Mouse (Mus musculus): ENCODE data around the gene Cdhr2.

Gene Cdhr2

DNA sequence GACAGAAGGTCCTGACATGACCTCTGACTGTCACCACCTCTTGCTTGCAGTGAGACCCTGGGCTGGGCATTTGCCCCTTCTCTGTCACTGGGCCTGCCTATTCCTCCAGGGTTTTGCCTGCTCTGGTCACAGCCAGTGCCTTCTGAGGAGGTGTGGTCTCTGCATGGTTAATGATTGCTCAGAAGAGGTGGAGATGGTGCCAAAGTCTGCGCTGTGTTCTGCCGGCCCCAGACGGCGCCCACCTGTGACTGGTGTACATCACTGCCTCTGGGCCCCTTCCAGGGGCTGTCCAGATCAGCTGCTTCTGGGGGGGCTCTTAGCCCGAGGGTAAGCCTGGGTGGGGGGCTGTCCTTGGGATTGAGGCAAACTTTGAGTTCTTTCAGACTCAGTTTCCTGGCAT lies at the start of gene Cdhr2:
TSS of gene Cdhr2 (plus strand) at position 219 of the 400 bp plus-strand sequence.
- no peak for DNase-seq (ENCODE audit: low read depth, low spot score)

DNA sequence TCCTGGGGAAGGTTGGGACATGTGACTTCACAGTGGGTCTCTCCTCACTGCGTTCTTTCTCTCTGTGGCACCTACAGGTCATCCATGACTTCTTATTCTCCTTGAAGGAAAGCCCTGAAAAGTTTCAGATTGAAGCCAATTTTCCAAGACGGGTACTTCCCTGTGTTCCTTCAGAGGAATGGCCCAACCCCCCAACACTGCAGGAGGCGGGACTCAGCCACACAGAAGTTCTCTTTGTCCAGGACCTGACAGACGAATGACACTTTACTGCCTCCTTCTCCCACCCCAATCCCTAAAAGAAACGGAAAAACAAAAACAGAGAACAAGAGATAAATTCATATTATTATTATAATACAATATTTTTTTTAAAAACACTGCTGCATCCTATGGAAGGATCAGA lies 40.4 kb upstream of the Cdhr2 start:
- DNase-seq (ENCODE audit: low read depth, low spot score), result no peak

DNA sequence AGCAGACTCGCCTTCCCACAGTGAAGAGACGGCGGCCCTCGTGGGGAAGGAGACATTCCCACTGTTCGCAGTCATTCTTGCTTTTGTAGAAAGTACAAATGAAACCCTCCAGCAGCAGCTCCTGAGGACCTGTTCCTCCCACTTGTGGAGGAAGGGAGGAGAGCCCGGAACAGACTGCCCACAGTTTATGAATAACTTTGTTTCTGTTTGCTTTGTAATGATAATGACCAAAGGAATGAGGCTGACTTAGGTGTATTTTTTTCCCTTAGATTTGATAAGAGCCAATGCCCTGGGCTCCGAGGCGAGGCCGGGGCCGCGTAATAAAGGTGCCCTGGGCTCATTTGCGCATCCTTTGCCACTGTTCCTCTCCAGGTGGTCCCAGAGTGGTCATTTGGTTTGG lies 39.9 kb upstream of the Cdhr2 start:
- no peak for DNase-seq (ENCODE audit: low read depth, low spot score)

DNA sequence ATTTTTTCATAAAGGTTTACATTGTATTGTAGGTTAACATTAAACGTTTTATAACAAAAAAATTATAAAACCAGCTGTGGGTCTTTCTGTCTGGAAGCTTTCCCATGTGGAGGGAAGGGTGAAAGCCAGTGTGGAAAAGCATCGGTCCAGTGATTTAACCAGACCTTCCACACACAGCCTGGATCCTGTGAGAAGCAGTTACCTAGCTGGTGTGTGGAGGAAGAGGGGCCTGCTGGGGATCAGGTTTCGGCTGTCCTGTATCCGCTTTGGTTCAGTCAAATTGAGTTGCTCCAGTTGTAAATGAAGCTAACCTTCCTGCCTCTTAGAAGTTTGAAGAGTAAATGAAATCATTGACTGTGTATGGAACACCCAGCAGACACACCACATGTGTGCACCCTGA lies 37.3 kb upstream of the Cdhr2 start:
- DNase-seq (ENCODE audit: low read depth, low spot score), result no peak

DNA sequence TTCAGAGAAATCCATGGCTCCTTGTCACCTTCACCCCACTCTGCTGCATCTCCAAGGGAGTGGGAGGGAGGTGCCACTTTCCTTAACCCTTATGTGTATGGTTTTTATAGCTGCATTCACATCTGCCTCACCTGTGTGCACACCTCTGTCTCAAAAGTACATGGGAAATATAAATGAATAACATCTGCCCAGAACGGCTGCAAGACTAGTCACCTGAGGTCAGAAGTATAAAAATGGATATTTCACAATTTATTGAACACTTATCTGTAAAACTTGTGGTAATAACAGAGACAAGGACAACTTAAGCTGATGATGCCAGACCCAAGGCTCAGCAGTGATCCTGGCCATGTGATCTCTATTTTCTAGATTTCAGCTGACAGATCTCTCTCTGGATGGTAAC lies 36.8 kb upstream of the Cdhr2 start:
- no peak for DNase-seq (ENCODE audit: low read depth, low spot score)

DNA sequence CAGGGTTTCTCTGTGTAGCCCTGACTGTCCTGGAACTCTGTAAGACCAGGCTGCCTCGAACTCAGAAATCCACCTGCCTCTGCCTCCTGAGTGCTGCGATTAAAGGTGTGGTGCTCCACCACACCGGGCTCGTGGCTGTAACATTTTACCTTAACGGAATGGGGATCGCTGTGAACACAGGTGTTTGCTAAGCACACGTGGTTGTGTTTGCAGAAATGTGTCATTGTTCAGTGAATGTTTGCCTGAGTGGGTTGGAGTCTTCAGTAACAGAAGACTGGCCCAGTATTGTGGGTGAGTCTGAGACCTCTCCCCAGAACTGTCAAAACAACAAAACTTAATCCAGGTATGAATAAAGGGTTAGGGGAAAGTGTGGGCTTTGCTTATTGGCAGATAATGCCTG lies 36.2 kb upstream of the Cdhr2 start:
- no peak for DNase-seq (ENCODE audit: low read depth, low spot score)

DNA sequence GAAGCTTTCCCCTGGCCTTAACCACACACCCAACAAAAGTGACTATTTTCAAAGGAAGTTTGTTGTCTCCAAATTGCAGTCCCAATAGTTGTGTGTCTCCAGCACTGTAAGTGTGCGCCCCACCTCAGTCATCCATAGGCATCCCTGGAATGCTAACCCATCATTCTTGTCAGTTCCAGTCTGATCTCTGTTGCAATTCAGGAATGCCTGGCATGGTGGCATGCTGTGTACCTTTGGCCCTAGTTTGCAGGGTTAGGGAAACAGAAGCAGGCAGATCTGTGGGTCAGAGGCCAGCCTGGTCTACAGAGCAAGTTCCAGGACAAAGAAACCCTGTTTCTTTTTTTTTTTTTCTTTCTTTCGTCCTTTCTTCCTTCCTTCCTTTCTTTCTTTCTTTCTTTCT lies 30.8 kb upstream of the Cdhr2 start:
- DNase-seq (ENCODE audit: low read depth, low spot score), result no peak

DNA sequence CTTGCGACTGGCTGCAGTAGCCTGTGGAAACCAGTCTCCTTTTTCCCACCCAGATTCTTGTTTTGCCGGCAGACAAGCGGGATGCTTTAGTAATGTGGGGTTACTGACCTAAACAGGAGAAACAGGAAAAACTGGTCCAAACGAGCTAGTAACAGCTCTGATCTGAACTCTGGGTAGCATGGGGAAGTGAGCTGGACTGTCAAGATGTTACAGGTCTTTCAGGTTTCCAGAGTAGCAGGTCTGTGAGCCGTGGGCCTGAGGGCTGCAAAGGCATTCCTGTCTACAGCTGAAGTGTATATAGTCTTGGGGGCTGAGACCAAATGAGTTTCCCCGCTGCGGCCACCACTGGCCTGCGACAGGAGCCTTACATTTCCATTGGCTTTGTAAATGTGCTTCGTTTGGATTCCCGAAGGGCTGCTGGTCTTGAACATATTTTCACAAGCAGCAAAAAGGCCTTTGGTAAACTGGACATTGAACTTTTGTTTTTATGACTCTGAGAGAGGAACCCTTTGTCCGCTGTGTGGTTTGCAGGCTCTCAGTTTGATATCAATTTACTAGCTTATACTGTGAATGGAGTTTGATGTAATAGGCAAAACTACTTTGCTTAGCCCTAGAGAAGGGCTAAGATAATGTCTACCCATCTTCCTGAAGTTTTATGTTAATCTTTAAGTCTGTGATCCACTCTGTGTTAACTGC lies 25.2 kb upstream of the Cdhr2 start:
- DNase-seq (ENCODE audit: low read depth, low spot score), result peak; percentile 45

DNA sequence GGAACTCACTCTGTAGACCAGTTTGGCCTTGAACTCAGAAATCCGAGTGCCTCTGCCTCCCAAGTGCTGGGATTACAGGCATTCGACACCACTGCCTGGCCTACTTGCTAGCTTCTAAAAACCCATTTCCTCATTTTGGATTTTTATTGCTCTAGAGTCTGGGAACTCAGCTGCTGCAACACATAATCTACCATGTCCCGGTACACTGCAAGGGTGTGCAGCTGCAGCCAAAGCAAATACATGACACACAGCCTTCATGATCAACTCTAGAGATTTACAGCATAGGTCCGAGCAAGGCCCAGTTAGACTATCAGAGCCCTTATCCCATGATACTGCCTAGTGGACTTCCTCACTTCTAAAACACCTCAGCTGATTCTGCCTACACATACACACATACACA lies 23.0 kb upstream of the Cdhr2 start:
- no peak for DNase-seq (ENCODE audit: low read depth, low spot score)

DNA sequence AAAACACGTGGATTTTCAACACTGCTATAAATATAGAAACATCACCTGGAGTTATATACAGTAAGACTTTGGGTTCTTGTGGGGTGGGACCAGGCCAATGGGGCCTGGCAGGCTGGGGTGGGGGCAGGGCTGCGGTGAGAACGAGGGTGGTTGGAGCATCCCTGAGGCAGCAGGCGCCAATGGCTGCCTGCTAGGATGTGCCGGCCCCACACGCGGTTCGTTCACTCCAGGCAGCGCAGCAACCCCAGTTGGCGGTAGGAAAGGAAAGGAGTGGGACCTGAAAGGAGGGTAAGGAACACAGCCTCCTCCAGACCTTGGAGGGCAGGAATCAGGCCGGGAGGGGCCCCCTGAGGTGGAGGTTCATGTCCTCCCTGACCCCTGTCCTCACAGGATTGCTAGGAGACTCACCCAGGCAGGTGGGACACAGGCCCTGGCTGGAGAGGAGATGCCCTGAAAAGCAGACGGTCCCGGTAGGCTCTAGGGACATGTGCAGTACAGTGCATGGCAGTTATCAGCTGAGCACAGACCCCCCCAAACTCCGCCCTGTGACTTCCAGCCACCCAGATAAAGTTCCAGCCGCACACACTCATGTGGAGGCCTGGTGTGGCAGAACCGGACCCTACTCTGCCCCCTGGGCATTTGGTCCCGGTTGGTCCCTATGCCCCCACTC lies 20.9 kb upstream of the Cdhr2 start:
- no peak for DNase-seq (ENCODE audit: low read depth, low spot score)

DNA sequence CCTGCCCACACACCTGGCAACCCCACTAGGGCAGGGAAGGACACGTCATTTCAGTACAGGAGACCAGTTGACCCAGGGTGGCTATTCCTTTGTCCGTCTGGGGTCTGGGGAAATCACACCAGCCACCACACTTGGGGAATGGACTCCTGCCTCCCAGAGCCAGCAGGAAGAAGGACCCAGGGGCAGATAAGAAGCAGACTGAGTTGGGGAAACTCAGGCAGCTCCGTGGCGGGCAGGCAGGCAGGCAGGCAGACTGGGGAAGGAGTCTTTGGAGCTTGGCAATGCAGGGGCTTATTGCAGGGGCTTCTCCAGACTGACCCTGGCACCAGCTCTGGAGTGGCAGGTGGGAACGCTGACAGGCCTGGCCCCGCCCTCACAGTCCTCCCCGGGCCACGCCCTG lies 20.0 kb upstream of the Cdhr2 start:
- no peak for DNase-seq (ENCODE audit: low read depth, low spot score)

DNA sequence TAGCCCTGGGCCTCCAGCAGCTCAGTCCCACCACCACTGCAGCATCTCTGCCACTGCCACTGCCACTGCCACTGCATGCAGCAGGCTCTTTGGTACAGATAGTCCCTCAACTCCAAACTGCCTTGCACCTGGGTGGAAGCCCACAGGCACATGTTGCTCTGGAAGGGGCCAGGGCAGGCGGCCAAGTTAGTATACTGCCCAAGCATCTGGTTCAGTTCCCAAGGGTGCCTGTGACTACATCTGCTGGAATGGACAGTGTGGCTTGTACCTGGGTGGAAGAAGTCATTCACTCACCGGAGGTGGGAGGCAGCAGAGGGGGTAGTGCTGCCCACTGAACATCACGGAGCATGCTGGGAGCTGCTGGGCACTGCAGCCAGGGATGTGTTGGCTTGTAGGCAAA lies 18.0 kb upstream of the Cdhr2 start:
- no peak for DNase-seq (ENCODE audit: low read depth, low spot score)

DNA sequence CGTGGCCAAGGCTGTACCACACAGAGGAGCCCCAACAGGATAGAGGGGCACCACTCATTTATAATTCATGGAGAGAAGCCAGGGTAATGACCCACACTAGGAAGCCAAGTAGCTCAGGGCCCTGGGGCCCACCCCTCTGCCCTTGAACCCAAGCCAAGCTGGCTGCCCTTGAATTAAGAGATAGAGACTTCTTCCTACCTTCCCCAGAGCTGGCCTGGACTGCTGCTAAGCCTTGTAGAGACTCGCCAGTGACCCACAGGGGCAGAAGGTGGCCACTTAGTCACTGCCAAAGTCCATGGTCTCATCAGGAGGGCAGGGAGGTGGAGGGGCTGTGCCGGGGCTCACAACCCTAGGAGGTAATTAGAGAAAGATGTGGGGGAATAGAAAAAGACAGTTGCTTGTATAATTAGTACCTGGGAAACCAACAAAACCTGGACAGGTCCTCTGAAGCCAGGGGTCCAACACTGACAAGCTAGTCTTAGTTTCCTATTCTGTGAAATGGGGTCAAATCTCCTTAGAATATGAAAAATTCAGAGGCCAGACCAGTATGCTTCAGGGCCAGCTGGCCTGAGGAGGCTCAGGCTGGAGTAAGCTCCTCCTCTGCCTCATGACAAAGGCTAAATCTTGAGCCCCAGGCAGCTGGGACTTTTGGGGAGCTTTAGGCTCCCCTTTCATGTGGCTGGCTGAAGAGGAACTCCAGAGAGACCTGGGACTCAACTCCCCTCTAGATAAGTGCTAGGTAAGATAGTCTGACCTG lies 16.9 kb upstream of the Cdhr2 start:
- no peak for DNase-seq (ENCODE audit: low read depth, low spot score)

DNA sequence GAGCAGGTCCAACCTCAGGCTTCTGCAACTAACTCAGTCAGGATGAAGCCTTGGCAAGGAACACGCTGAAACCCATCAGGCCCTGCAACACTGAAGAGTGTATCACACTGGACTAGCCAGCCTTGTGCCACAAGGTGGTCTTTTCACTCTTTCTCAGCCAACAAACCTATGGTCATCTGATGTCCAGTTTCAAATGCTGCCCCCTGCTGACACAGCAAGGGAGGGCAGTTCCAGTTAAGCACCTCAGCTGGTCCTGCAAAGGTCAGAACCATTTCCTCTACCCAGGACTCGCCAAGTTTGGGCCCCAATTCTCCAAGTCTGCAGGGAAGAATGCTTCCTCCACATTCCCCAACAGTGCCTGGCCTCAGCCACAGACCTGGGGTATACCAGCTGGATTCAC lies 16.1 kb upstream of the Cdhr2 start:
- DNase-seq (ENCODE audit: low read depth, low spot score), result no peak

DNA sequence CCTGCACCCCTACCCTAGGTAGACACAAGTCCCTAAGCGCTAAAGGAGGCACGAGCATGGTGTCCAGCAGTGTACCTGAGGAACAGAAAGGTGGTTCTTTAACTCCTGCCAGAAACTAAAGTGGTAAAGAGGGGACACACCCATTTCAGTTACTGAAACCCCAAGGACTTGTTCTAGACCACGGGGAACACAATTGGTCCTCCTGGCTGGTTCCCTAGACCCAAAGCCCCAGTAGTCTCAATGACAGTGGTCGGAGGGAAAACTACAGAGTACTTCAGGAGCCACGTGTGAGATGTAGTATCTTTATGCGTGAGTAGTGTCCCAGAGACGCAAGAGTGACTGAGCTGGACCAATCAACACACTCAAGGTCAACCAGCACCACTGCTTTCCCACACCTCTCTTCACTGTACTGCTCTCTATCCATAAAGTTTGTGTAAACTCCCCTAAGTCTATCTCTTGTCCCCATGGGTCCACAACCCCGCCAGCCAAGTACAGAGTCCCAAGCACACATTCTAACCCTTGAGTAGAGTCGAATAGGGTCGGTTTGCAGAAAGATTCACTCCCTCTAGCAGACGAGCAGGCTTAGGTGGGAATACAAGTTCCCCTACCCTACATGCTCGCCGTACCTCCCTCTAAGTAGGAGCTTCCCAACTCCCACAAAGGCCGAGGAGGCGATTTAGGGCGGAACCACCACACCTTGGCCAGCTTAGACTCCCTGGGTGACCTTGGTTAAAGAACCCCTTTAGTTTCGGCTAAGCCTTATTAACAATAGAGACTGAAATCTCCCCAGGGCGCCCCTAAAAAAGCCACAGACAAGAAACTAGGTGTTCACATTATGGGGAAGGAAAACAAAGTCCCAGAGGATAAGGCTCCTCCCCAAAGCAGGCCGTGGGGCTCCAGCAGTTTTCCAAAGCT lies 14.9 kb upstream of the Cdhr2 start:
- no peak for DNase-seq (ENCODE audit: low read depth, low spot score)

DNA sequence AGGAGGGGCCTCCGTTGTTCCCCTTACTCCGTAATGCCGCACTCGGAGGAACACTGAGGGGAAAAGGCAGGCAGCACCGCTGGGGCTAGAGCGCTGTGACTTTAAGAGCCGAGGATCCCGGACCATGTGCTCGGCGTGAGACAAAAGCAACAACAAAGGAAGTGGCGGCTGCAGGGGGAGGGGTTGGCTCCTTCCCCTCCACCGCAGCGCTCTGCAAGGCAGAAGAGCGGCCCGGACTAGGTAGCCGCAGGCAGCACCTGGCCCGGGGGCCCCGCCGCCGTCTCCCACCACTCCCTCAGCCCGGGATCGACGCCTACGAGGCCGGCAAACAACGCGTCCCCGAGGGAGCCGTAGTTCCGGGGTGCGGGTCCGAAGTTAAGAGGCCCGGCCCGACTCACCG lies 14.2 kb upstream of the Cdhr2 start:
- DNase-seq (ENCODE audit: low read depth, low spot score), result peak; percentile 76

DNA sequence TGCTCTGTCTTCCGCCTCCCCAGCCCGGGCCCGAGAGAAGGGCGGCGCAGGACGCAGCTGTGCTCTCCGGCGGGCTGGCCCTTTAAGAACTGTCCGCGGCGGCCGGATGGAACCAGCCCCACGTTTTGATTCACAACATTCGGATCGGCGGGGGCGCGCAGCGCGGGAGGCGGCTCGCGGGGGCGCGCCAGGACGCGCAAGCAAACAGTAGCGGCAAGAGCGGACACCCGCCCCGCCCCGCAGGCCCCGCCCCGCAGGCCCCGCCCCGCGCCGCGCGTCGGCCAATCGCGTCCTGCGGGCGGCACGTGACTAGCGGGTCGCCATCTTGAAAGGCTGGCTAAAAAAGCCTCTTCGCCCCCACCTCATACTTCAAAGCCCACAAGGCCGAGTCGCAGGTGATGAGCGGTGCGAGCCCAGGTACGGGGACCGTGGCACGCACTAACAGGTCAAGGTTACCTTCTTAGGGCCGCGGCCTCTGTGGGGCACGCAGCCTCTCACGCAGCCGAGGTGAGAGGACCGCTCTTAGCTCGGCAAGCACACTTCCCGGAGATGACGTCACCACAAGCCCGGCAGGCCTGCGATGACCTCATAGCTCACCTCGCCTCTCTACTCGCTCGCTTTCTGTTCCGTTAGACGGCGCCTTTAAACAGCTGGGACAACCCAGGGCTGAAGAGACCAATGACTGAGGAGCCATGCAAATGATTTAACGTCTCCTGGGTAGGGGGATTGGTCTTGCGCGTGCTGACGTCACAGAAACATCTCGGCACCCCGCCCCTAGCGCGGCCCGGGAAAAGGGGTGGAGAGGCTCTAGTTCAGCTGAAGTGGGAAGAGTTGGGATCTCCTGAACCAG lies 13.5 kb upstream of the Cdhr2 start:
- peak; percentile 94 for DNase-seq (ENCODE audit: low read depth, low spot score)

DNA sequence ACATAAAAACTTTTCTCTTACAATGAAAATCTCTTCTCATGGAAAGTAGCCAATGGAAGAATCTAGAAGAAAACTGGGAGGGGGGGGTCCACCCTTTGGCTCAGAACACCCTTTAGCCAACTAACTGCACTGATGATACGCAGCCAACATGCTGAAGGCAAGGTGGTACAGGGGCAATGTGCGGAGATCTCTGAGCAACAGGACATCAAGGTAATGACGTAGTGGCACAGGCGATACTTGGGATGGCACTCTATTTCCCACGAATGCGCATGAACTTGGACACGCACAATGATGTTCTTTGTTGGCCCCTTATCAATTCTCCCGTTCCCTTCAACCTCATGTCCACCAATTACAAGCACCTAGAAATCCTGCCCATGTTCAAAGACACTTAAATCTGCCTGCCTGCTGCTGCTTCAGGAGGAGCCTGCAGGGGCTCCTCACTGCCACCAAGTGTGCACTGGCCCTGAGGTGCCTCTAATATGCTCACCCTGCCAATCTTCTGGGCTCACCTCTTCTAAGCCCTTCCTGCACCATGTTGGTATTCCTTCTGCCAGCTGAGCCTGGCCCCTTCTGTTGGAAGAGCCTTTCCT lies 11.0 kb upstream of the Cdhr2 start:
- no peak for DNase-seq (ENCODE audit: low read depth, low spot score)

DNA sequence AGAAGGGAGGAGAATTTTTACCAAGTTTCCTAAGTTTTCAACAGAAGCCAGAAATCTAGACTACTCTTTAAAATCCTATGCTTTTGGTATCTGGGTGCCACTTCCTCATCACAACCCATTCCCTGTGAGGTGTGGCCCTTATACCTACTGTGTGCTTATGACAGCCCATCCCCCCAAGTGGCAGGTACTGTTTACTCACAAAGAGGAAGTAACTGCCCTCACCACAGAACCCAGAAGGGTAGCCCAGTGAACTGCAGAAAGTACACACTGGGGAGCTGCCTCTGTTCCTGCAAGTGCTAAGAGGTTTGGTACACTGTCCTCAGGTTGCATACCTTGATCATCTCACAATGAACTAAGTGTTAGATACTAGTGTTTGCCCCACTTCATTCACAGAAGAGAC lies 9.5 kb upstream of the Cdhr2 start:
- DNase-seq (ENCODE audit: low read depth, low spot score), result no peak

DNA sequence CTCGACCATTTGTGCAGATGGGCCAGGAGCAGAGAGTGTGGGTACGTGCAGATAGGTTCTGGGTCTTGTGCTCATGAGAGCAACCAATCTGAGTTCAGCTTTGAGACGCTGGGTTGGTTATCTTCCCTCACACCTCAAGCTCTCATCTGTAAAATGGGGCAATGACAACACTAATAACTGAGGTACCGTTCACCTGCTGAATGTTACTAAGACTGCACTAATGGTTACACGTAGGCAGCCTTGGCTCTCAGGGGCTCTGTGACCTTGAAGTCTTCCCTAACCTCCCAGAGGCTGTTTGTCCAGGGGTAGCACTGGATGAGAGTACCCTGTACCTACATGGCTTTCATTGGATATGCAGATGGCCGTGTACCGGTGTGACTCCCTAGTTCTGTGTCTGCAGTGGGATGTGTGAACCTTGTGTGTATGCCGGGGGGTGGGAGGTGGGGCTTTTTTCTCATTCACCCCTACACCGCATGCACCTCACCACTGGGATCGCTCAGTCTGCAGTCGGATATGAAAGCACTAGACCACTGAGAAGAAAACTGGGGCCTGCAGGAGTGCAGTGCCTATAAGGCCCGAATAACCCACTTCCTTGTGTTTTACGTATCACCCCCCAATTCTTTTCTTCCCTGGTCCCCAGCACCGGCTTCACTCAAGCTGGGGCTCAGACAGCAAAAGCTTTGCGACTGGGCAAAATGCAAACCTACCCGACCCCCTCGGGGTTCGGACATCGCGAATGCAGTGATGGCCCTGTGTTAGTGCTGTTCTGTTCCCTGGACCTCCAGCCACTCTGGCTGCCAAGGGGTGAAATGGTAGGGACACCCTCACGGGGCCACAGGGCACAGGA lies 8.3 kb upstream of the Cdhr2 start:
- no peak for DNase-seq (ENCODE audit: low read depth, low spot score)
